Mouse (Mus musculus): ENCODE measurements around the gene Ankrd23. TPM values are rescaled to one million over a fixed set of nuclear protein-coding genes. Genes with fewer than 3 reads are reported as not detected.

Gene Ankrd23
- polyA plus RNA-seq, 1 experiment = 5.8 TPM

- Histone ChIP-seq H3K27me3 (ENCODE audit: control insufficient read depth, insufficient read depth, low read length) (no peaks in the 10 kb centered on the region), H3K27ac (ENCODE audit: insufficient read depth, low read depth, low read length) (no peak overlapping the region), H3K36me3 (ENCODE audit: control insufficient read depth, insufficient read depth, low read length) (peaks cover 16% of the 10 kb centered on the region), H3K4me1 (ENCODE audit: control insufficient read depth, insufficient read depth, insufficient read length, low read length) (peaks cover 3% of the 10 kb centered on the region; the same call in 1 of the 2 replicates), H3K4me3 (ENCODE audit: low read depth, low read length) (no peak overlapping the region)
- TF ChIP-seq CTCF (IDR thresholded peaks at IDR 0.05; ENCODE audit: extremely low read depth, insufficient read length, insufficient replicate concordance, low read depth, low read length) (no peak), POLR2A (IDR thresholded peaks at IDR 0.05; ENCODE audit: low read depth, low read length) (no peak)
- WGBS = 88% methylated on average over 9 of the region's 9 CpGs
Measured at GRCm38 (mm10) chr1:36542925-36543324, 6.2 kb upstream of the Ankrd23 start.

- H3K4me3 ChIP-seq (ENCODE audit: low read depth, low read length) = no peak overlapping the region
- no peak for TF ChIP-seq CTCF (IDR thresholded peaks at IDR 0.05; ENCODE audit: extremely low read depth, insufficient read length, insufficient replicate concordance, low read depth, low read length)
- no peak for TF ChIP-seq POLR2A (IDR thresholded peaks at IDR 0.05; ENCODE audit: low read depth, low read length)
- peaks cover 16% of the 10 kb centered on the region for H3K36me3 ChIP-seq (ENCODE audit: control insufficient read depth, insufficient read depth, low read length)
- no peak overlapping the region for H3K27ac ChIP-seq (ENCODE audit: insufficient read depth, low read depth, low read length)
- no peaks in the 10 kb centered on the region for H3K27me3 ChIP-seq (ENCODE audit: control insufficient read depth, insufficient read depth, low read length)
- no peaks in the 10 kb centered on the region for H3K4me1 ChIP-seq (ENCODE audit: control insufficient read depth, insufficient read depth, insufficient read length, low read length)
- WGBS = 96% methylated on average over 16 of the region's 16 CpGs
Measured at GRCm38 (mm10) chr1:36541844-36542243, 5.2 kb upstream of the Ankrd23 start.

GRCm38 (mm10) chr1:36540807-36541206, 4.1 kb upstream of the Ankrd23 start:
- Histone ChIP-seq H3K36me3 (ENCODE audit: control insufficient read depth, insufficient read depth, low read length) (peaks cover 16% of the 10 kb centered on the region), H3K27ac (ENCODE audit: insufficient read depth, low read depth, low read length) (no peak overlapping the region), H3K4me1 (ENCODE audit: control insufficient read depth, insufficient read depth, insufficient read length, low read length) (no peaks in the 10 kb centered on the region), H3K27me3 (ENCODE audit: control insufficient read depth, insufficient read depth, low read length) (no peaks in the 10 kb centered on the region), H3K4me3 (ENCODE audit: low read depth, low read length) (no peak overlapping the region)
- TF ChIP-seq CTCF (IDR thresholded peaks at IDR 0.05; ENCODE audit: extremely low read depth, insufficient read length, insufficient replicate concordance, low read depth, low read length) (no peak), POLR2A (IDR thresholded peaks at IDR 0.05; ENCODE audit: low read depth, low read length) (no peak)
- 87% methylated on average over 12 of the region's 12 CpGs for WGBS

- Histone ChIP-seq H3K4me1 (ENCODE audit: control insufficient read depth, insufficient read depth, insufficient read length, low read length) (no peaks in the 10 kb centered on the region), H3K27ac (ENCODE audit: insufficient read depth, low read depth, low read length) (no peak overlapping the region), H3K36me3 (ENCODE audit: control insufficient read depth, insufficient read depth, low read length) (peaks cover 16% of the 10 kb centered on the region), H3K4me3 (ENCODE audit: low read depth, low read length) (no peak overlapping the region), H3K27me3 (ENCODE audit: control insufficient read depth, insufficient read depth, low read length) (no peaks in the 10 kb centered on the region)
- TF ChIP-seq POLR2A (IDR thresholded peaks at IDR 0.05; ENCODE audit: low read depth, low read length) (no peak), CTCF (IDR thresholded peaks at IDR 0.05; ENCODE audit: extremely low read depth, insufficient read length, insufficient replicate concordance, low read depth, low read length) (no peak)
- WGBS = 93% methylated on average over 11 of the region's 11 CpGs
Measured at GRCm38 (mm10) chr1:36540132-36540531, 3.4 kb upstream of the Ankrd23 start.

GRCm38 (mm10) chr1:36539186-36539585, 2.5 kb upstream of the Ankrd23 start, which contains the start of gene Gm42417:
Gm42417 (minus strand) TSS chr1:36539429.
- Histone ChIP-seq H3K36me3 (ENCODE audit: control insufficient read depth, insufficient read depth, low read length) (peaks cover 16% of the 10 kb centered on the region), H3K27ac (ENCODE audit: insufficient read depth, low read depth, low read length) (no peak within 1 kb of the TSS)
- no peak for TF ChIP-seq POLR2A (IDR thresholded peaks at IDR 0.05; ENCODE audit: low read depth, low read length)
- TF ChIP-seq CTCF (IDR thresholded peaks at IDR 0.05; ENCODE audit: extremely low read depth, insufficient read length, insufficient replicate concordance, low read depth, low read length) = no peak

GRCm38 (mm10) chr1:36538727-36539126, 2.0 kb upstream of the Ankrd23 start:
- TF ChIP-seq CTCF (IDR thresholded peaks at IDR 0.05; ENCODE audit: extremely low read depth, insufficient read length, insufficient replicate concordance, low read depth, low read length) = no peak
- TF ChIP-seq POLR2A (IDR thresholded peaks at IDR 0.05; ENCODE audit: low read depth, low read length) = no peak
- 69% methylated on average over 4 of the region's 4 CpGs for WGBS
- Histone ChIP-seq H3K27ac (ENCODE audit: insufficient read depth, low read depth, low read length) (no peak overlapping the region), H3K27me3 (ENCODE audit: control insufficient read depth, insufficient read depth, low read length) (no peaks in the 10 kb centered on the region), H3K36me3 (ENCODE audit: control insufficient read depth, insufficient read depth, low read length) (peaks cover 16% of the 10 kb centered on the region), H3K4me3 (ENCODE audit: low read depth, low read length) (no peak overlapping the region), H3K4me1 (ENCODE audit: control insufficient read depth, insufficient read depth, insufficient read length, low read length) (no peaks in the 10 kb centered on the region)

More at GRCm38 (mm10) chr1:36539186-36539585, 2.5 kb upstream of the Ankrd23 start, which contains the start of gene Gm42417:
- H3K4me1 ChIP-seq (ENCODE audit: control insufficient read depth, insufficient read depth, insufficient read length, low read length) = no peaks in the 10 kb centered on the region
- 67% methylated on average over 9 of the region's 9 CpGs for WGBS
- no peak within 1 kb of the TSS for H3K4me3 ChIP-seq (ENCODE audit: low read depth, low read length)
- H3K27me3 ChIP-seq (ENCODE audit: control insufficient read depth, insufficient read depth, low read length) = no peaks in the 10 kb centered on the region

- Histone ChIP-seq H3K4me3 (ENCODE audit: low read depth, low read length) (no peak overlapping the region), H3K27ac (ENCODE audit: insufficient read depth, low read depth, low read length) (no peak overlapping the region), H3K4me1 (ENCODE audit: control insufficient read depth, insufficient read depth, insufficient read length, low read length) (no peaks in the 10 kb centered on the region), H3K27me3 (ENCODE audit: control insufficient read depth, insufficient read depth, low read length) (no peaks in the 10 kb centered on the region), H3K36me3 (ENCODE audit: control insufficient read depth, insufficient read depth, low read length) (peaks cover 11% of the 10 kb centered on the region)
- 76% methylated on average over 8 of the region's 8 CpGs for WGBS
- TF ChIP-seq POLR2A (IDR thresholded peaks at IDR 0.05; ENCODE audit: low read depth, low read length) (no peak), CTCF (IDR thresholded peaks at IDR 0.05; ENCODE audit: extremely low read depth, insufficient read length, insufficient replicate concordance, low read depth, low read length) (no peak)
Measured at GRCm38 (mm10) chr1:36536397-36536728, 320 bp downstream of the Ankrd23 start.
